Mouse (Mus musculus): ENCODE measurements around the gene Amacr.

GRCm38 (mm10) chr15:10953465-10953864 lies 28.1 kb upstream of the Amacr start:
- TF ChIP-seq POLR2A (IDR thresholded peaks at IDR 0.05; ENCODE audit: control insufficient read depth, extremely low read depth, insufficient read depth, low read length, poor library complexity) (no peak), CTCF (IDR thresholded peaks at IDR 0.05; ENCODE audit: borderline replicate concordance, control insufficient read depth, extremely low read depth, insufficient read depth, low read length, poor library complexity) (no peak)

Data from thymus, adult 2 months (tissue).